Mouse (Mus musculus) hindbrain, embryonic 13.5 days (tissue): ENCODE measurements at regions not wholly inside any gene's neighbourhood (a gene's known extent, or its start where the extent isn't known, plus 50 kb on each side); places are given as distances from the start of the nearest gene placed in this dataset.

Source experiments
- ATAC-seq: fragments of 200-750 bp; cut with Nextera tagmentation; 2 replicates; pipeline ENCODE4 v1.8.0; 2017; ENCODE audit warnings: moderate TSS enrichment; ENCODE audit not compliant: low FRiP score
- H3K27ac ChIP-seq: fragments of 300-500 bp; sonication (generic); 2 replicates; pipeline ENCODE4 v1.5.1; 2015; ENCODE audit warnings: inconsistent platforms, mild to moderate bottlenecking, moderate library complexity
- H3K27me3 ChIP-seq: fragments of 300-500 bp; sonication (generic); 2 replicates; pipeline ENCODE4 v1.6.1; 2015; ENCODE audit warnings: mild to moderate bottlenecking, inconsistent platforms
- H3K36me3 ChIP-seq: fragments of 300-500 bp; sonication (generic); 2 replicates; pipeline ENCODE4 v1.6.1; 2015; ENCODE audit warnings: mild to moderate bottlenecking, inconsistent platforms
- H3K4me1 ChIP-seq: fragments of 300-500 bp; sonication (generic); replicated peaks from 2 replicates; pipeline ENCODE4 v1.6.1; 2015; ENCODE audit warnings: inconsistent platforms
- H3K4me2 ChIP-seq: fragments of 300-500 bp; sonication (generic); 2 replicates; pipeline ENCODE4 v1.6.1; 2015; ENCODE audit warnings: inconsistent platforms, mild to moderate bottlenecking, moderate library complexity
- H3K4me3 ChIP-seq: fragments of 300-500 bp; sonication (generic); 2 replicates; pipeline ENCODE4 v1.5.1; 2015; ENCODE audit warnings: mild to moderate bottlenecking, inconsistent platforms
- H3K9ac ChIP-seq: fragments of 300-500 bp; sonication (generic); 2 replicates; pipeline ENCODE4 v1.6.1; 2015; ENCODE audit warnings: mild to moderate bottlenecking, inconsistent platforms
- H3K9me3 ChIP-seq: fragments of 300-500 bp; sonication (generic); 2 replicates; pipeline ENCODE4 v1.6.1; 2016; ENCODE audit warnings: inconsistent platforms
- WGBS: fragments of 180-500 bp; shearing (Covaris S2); methylation state at CpG from one replicate; pipeline ENCODE4 v1.1.7; 2015; 5-methylcytosine and 5-hydroxymethylcytosine counted together

GRCm38 (mm10) chr8:93750921-93751320 lies 58.8 kb upstream of the Gnao1 start:
- H3K27ac ChIP-seq = no peak overlapping the region
- no peak overlapping the region for H3K4me2 ChIP-seq
- no peaks in the 10 kb centered on the region for H3K4me1 ChIP-seq
- no peaks in the 10 kb centered on the region for H3K27me3 ChIP-seq
- no peak for ATAC-seq
- WGBS = 49% methylated on average over 2 of the region's 2 CpGs
- no peak overlapping the region for H3K9ac ChIP-seq
- no peak overlapping the region for H3K4me3 ChIP-seq
- no peaks in the 10 kb centered on the region for H3K9me3 ChIP-seq
- no peaks in the 10 kb centered on the region for H3K36me3 ChIP-seq

DNA sequence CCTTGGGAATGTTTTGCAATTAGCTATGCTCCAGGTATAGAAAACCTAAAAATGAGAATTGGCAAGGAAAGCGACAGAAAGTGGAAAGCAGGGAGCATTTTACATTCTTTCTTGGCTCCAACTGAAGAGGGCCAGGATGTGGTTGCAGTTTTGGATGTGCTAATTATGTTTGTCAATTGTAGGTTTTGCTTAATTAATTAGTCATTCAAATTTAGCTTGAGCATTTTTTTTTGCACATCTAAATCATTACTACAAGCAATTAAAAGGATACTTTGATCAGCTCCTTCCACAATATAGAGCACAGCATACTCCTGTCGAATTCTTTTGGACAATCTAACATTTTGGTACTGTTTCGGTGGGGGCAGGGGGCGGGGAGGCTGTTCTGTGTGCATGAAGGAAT lies 53.8 kb upstream of the Gnao1 start:
- H3K9ac ChIP-seq = no peak overlapping the region
- no peak overlapping the region for H3K4me2 ChIP-seq
- ATAC-seq = no peak
- no peaks in the 10 kb centered on the region for H3K4me1 ChIP-seq
- 87% methylated on average over 4 of the region's 4 CpGs for WGBS
- H3K4me3 ChIP-seq = no peak overlapping the region
- H3K9me3 ChIP-seq = no peaks in the 10 kb centered on the region
- no peak overlapping the region for H3K27ac ChIP-seq
- no peaks in the 10 kb centered on the region for H3K36me3 ChIP-seq
- H3K27me3 ChIP-seq = no peaks in the 10 kb centered on the region
